Mouse (Mus musculus): ENCODE measurements around the gene BC034090. TPM values are rescaled to one million over a fixed set of nuclear protein-coding genes. Genes with fewer than 3 reads are reported as not detected.

The BC034090 gene
- polyA plus RNA-seq, 1 experiment, result 13.1 TPM

DNA sequence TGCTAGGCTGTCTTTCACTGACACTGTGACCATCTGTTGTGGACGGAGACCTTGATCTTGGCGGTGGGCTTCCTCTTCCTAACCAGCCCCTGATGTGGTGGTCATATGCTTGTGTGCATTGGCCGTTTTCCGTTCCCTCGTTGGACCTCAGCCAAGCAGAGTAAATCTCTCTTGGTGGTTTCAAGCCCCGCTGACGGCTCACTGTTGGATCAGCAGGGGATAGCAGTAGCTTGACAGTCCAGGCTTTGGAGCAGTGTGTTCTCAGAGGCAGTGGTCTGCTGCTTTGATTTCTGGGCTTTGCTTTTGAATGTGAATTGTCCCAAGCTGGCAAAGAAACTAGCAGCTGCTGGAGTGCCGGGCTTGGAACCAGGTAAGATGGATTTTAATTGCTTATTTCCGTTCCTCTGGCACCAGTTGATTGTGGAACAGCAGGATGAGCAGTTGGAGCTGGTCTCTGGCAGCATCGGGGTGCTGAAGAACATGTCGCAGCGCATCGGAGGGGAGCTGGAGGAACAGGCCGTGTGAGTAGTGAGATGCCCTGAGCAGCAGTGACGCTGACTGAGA is 51.4 kb downstream of the BC034090 start:
- 73% methylated on average over 15 of the region's 15 CpGs for WGBS
- Histone ChIP-seq H3K36me3 (ENCODE audit: control insufficient read depth, insufficient read depth, low read length) (peaks cover 69% of the 10 kb centered on the region), H3K4me1 (replicated peaks; ENCODE audit: control insufficient read depth, insufficient read depth, low read length) (no peaks in the 10 kb centered on the region), H3K27ac (ENCODE audit: control insufficient read depth, insufficient read depth, low read length) (peak overlapping the region; percentile 8; the same call in 1 of the 2 replicates), H3K27me3 (ENCODE audit: control insufficient read depth, insufficient read depth, low read length) (no peaks in the 10 kb centered on the region), H3K4me3 (ENCODE audit: control insufficient read depth, insufficient read depth, low read length) (no peak overlapping the region)
- no peak for DNase-seq
- TF ChIP-seq POLR2A (IDR thresholded peaks at IDR 0.05; ENCODE audit: control insufficient read depth, extremely low read depth, insufficient read depth, low read length, poor library complexity), result no peak
- no peak for TF ChIP-seq CTCF (IDR thresholded peaks at IDR 0.05; ENCODE audit: borderline replicate concordance, control insufficient read depth, extremely low read depth, insufficient read depth, low read length, poor library complexity)

DNA sequence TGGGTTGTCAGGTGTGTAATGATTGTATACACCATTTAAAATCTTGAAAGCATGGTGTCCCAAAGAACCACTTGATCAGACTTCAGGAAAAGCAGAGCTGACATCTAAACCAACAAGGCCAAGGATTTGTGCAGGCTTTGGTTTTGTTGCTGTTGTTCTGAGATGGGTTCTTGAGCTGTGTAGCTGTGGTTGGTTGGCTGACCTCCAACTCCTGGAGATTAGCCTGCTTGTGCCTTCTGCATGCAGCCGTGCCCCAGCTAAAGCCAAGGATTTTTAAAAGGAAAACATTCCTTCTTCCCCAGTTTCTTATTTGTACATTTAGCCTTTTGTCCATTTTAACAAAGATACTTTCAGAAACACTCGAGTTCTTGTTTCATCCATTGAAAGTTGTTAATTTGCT is 52.6 kb downstream of the BC034090 start:
- Histone ChIP-seq H3K4me1 (replicated peaks; ENCODE audit: control insufficient read depth, insufficient read depth, low read length) (no peaks in the 10 kb centered on the region), H3K4me3 (ENCODE audit: control insufficient read depth, insufficient read depth, low read length) (no peak overlapping the region), H3K27me3 (ENCODE audit: control insufficient read depth, insufficient read depth, low read length) (no peaks in the 10 kb centered on the region), H3K27ac (ENCODE audit: control insufficient read depth, insufficient read depth, low read length) (no peak overlapping the region), H3K36me3 (ENCODE audit: control insufficient read depth, insufficient read depth, low read length) (peaks cover 77% of the 10 kb centered on the region)
- no peak for TF ChIP-seq POLR2A (IDR thresholded peaks at IDR 0.05; ENCODE audit: control insufficient read depth, extremely low read depth, insufficient read depth, low read length, poor library complexity)
- no peak for TF ChIP-seq CTCF (IDR thresholded peaks at IDR 0.05; ENCODE audit: borderline replicate concordance, control insufficient read depth, extremely low read depth, insufficient read depth, low read length, poor library complexity)
- WGBS, result 93% methylated on average over 2 of the region's 2 CpGs
- no peak for DNase-seq

GRCm38 (mm10) chr1:155191219-155191618 is 53.0 kb downstream of the BC034090 start:
- Histone ChIP-seq H3K4me3 (ENCODE audit: control insufficient read depth, insufficient read depth, low read length) (no peak overlapping the region), H3K27me3 (ENCODE audit: control insufficient read depth, insufficient read depth, low read length) (no peaks in the 10 kb centered on the region), H3K27ac (ENCODE audit: control insufficient read depth, insufficient read depth, low read length) (no peak overlapping the region), H3K4me1 (replicated peaks; ENCODE audit: control insufficient read depth, insufficient read depth, low read length) (no peaks in the 10 kb centered on the region), H3K36me3 (ENCODE audit: control insufficient read depth, insufficient read depth, low read length) (peaks cover 81% of the 10 kb centered on the region)
- no peak for TF ChIP-seq POLR2A (IDR thresholded peaks at IDR 0.05; ENCODE audit: control insufficient read depth, extremely low read depth, insufficient read depth, low read length, poor library complexity)
- 98% methylated on average over 8 of the region's 8 CpGs for WGBS
- DNase-seq, result no peak

GRCm38 (mm10) chr1:155188656-155189055 is 55.6 kb downstream of the BC034090 start:
- H3K4me3 ChIP-seq (ENCODE audit: control insufficient read depth, insufficient read depth, low read length), result no peak overlapping the region
- TF ChIP-seq POLR2A (IDR thresholded peaks at IDR 0.05; ENCODE audit: control insufficient read depth, extremely low read depth, insufficient read depth, low read length, poor library complexity) (no peak), CTCF (IDR thresholded peaks at IDR 0.05; ENCODE audit: borderline replicate concordance, control insufficient read depth, extremely low read depth, insufficient read depth, low read length, poor library complexity) (no peak)
- no peak for DNase-seq
- H3K27ac ChIP-seq (ENCODE audit: control insufficient read depth, insufficient read depth, low read length), result no peak overlapping the region
- H3K36me3 ChIP-seq (ENCODE audit: control insufficient read depth, insufficient read depth, low read length), result peaks cover 70% of the 10 kb centered on the region
- 98% methylated on average over 4 of the region's 4 CpGs for WGBS
- no peaks in the 10 kb centered on the region for H3K4me1 ChIP-seq (replicated peaks; ENCODE audit: control insufficient read depth, insufficient read depth, low read length)
- no peaks in the 10 kb centered on the region for H3K27me3 ChIP-seq (ENCODE audit: control insufficient read depth, insufficient read depth, low read length)

DNA sequence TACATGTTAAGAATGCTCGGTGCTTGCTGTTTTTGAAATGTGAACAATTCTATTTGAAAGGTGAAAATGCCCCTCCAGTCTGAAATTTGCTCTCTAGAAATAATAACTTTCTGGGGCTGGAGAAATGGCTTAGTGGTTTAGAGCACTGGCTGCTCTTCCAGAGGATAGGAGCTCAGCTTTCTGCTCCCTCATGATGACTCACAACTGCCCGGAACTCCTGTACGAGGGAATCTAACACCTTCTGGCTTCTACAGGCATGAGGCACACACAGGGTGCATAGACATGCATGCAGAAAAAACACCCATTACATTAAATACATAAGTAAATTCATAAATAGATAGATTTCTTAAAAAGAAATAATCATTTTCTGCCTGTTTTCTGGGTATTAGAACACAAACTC is 60.1 kb downstream of the BC034090 start:
- WGBS, result 97% methylated on average over 3 of the region's 3 CpGs
- TF ChIP-seq POLR2A (IDR thresholded peaks at IDR 0.05; ENCODE audit: control insufficient read depth, extremely low read depth, insufficient read depth, low read length, poor library complexity) (no peak), CTCF (IDR thresholded peaks at IDR 0.05; ENCODE audit: borderline replicate concordance, control insufficient read depth, extremely low read depth, insufficient read depth, low read length, poor library complexity) (no peak)
- Histone ChIP-seq H3K27me3 (ENCODE audit: control insufficient read depth, insufficient read depth, low read length) (no peaks in the 10 kb centered on the region), H3K4me1 (replicated peaks; ENCODE audit: control insufficient read depth, insufficient read depth, low read length) (no peaks in the 10 kb centered on the region), H3K27ac (ENCODE audit: control insufficient read depth, insufficient read depth, low read length) (no peak overlapping the region), H3K36me3 (ENCODE audit: control insufficient read depth, insufficient read depth, low read length) (peaks cover 60% of the 10 kb centered on the region), H3K4me3 (ENCODE audit: control insufficient read depth, insufficient read depth, low read length) (no peak overlapping the region)
- DNase-seq, result no peak

DNA sequence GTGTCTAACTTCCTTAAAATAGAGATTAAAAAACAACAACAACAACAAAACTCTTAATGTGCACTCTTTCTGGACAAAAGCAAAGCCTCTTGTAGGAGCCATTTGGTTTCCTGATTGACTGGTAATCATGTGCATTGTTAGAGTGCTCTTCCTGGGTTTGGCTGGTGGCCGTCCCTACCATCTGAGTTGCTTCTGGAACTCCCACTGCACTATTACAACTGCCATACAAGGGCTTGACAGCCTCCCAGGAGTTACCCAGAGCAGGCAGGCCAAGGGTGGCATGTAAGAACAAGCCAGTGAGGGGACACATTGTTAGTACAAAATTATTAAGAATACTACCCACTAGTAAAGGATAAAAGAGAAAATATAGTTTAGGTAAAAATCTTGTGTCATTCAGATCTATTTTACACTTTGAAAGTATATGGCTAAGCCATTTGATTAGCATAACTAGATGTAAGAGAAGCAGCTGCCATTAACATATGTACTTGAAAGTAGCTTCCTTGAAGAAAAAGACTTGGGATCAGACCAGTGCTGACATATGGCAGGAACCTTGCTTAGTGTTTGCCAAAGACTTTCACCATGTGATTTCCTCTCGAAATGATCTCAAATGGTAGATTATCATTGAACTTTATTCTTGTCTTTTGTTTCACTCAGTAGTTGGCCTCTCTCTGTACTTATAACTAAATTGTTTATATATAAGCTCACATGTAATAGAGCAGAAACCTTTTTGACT is 65.9 kb downstream of the BC034090 start:
- H3K36me3 ChIP-seq (ENCODE audit: control insufficient read depth, insufficient read depth, low read length), result peaks cover 66% of the 10 kb centered on the region
- peaks cover 18% of the 10 kb centered on the region for H3K4me1 ChIP-seq (replicated peaks; ENCODE audit: control insufficient read depth, insufficient read depth, low read length)
- WGBS, result 93% methylated on average over 2 of the region's 2 CpGs
- H3K4me3 ChIP-seq (ENCODE audit: control insufficient read depth, insufficient read depth, low read length), result no peak overlapping the region
- TF ChIP-seq POLR2A (IDR thresholded peaks at IDR 0.05; ENCODE audit: control insufficient read depth, extremely low read depth, insufficient read depth, low read length, poor library complexity) (no peak), CTCF (IDR thresholded peaks at IDR 0.05; ENCODE audit: borderline replicate concordance, control insufficient read depth, extremely low read depth, insufficient read depth, low read length, poor library complexity) (no peak)
- H3K27me3 ChIP-seq (ENCODE audit: control insufficient read depth, insufficient read depth, low read length), result no peaks in the 10 kb centered on the region
- no peak overlapping the region for H3K27ac ChIP-seq (ENCODE audit: control insufficient read depth, insufficient read depth, low read length)
- DNase-seq, result no peak
